Mouse (Mus musculus) layer of hippocampus, postnatal 25 days (tissue): ENCODE results near the gene Kmt2d. TPM values are rescaled to one million over a fixed set of nuclear protein-coding genes. Genes with fewer than 3 reads are reported as not detected.

ENCODE experiments used
- DNase-seq, 2 experiments: peaks; one replicate each; pipeline ENCODE4 v3.0.0; 2022; ENCODE audit warnings: mixed read lengths in 2 of 2, low spot score in 1 of 2; ENCODE audit errors: extremely low spot score in 1 of 2
- total RNA-seq, 2 experiments: library from RNA; stranded (reverse); gene quantifications; 2 replicates each; pipeline ENCODE4 v1.2.3; 2021

Kmt2d gene
- total RNA-seq, 2 experiments from 2014 or later = 65.4 to 102 TPM

DNA sequence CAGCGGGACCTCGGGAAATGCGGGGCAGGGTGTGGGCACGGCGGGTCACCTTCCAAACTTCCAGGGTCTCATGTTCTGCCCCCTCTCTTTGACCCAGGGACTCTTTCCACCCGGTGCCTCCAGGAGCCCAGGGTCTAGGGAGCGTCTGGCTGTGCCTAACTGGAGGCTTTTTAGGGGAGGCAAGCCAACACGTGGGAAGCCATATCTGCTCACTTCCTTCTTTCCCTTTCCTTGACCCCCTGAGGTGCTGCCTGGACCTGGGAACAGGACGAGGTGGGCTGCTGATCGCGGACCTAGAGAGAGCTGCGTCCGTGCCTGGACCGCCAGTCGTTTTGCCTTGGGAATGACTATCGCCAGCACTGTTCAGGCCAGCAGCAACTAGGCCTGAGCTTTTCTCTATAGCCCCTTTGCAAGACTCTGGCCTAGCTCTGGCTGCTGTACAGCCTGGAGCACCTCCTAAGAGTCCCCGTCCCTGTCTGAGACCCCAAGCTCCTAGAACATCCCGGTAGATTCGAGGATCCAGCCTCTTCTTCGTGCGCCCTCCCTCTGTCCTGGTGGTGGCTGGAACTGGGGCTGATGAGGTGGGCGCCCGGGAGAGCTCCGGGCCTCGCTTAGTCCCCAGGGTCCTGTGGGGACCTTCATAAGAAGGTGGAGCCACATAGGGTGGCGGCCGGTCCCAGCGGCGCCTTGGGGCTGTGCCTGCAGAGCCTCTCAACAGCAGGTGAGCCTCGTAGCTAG lies 64.8 kb downstream of the Kmt2d start:
- no peak for DNase-seq

DNA sequence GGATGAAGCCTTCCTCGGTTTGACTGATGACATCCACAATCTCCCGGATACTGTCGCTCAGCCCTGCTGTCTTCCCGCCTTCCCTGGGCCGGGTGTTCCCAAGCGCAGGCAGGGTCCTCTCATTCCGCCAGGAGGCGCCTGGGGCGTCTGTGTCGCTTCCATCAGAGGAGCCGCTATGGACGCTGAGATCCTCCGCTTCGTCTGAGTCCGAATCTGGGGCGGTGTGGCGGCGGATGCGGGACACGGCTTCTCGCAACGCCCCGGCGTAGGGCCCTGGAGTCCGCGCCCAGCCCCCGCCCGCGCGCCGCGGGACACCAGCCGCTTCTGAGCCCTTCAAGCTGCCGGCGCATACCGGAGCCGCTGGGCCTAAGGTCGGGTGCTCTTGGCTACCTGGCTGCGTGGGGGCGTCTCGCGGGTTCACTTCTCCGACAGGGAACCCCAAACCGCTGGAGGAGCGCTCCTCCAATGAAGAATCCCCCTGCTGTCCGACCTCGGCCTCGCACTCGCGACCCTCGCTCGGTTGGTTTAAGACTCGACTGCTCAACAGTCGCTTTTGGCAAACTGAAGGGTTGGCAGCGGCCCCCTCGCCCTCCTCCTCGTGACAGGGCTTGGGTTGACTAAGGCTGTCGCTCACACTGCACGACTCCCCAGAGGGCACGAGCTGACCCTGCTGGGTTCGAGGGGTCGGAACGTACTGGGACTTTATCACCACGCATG lies 65.5 kb downstream of the Kmt2d start:
- peak; percentile 58 to 68 for DNase-seq

DNA sequence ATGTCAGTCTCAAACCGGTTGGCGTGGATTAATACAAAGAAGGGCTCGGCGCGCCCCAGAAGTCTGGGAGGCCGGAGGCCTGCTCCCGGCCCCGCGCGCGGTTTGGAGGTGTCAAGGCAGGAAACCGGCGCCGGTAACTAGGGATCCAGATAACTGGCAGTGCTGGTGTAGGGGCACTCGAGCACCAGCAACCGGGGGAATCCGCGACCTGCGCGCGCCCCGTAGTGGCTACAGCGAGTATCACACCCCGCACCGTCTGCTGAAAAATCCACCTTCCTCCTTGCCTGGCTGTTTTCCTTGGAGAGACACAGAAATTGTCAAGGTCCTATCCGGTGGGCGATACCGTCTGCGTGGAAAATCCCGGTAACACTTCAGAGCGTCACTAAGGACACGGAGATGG lies 67.0 kb downstream of the Kmt2d start:
- DNase-seq = peak; percentile 81 to 98

DNA sequence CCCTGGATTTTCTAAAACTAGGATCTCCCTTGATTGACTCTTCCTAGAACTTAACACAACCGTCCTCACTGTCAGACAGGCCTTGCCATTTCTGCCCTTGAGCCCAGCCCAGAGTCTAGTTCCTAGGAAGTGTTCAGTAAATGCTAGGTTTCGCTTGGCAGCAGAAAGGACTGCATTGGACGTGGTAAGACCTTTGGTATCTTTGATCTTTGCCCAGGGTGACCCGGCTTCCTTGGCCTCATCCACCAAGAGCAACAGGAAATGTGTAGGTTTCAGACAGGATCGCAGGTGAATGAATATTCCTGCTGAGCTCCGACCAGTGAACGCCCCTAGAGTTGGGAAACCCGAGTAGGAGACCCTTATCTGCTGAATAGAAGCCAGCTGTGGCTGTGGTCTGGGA lies 68.1 kb downstream of the Kmt2d start:
- DNase-seq = no peak

DNA sequence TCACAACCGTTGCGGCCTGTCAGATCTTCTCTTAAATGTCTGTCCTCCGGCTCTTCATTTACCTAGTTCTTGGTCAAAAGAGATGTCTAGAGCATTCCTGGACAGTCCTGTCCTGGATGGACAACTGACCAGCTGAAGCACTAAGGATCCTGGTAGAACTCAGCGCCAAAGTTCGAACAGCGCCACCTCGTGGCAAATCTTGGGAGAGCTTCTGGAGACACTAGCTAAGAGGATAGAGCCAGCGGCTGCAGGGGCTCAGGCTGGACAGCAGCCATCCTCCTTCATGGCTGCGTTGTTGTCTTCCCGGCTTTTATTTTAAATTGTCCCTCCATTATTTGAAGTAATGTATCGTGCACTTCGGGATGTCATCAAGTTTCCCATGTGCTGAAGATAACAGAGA lies 71.6 kb downstream of the Kmt2d start:
- peak; percentile 70 to 94 for DNase-seq

GRCm38 (mm10) chr15:98798903-98799302 lies 72.1 kb downstream of the Kmt2d start:
- DNase-seq = no peak

GRCm38 (mm10) chr15:98797835-98798492 lies 73.0 kb downstream of the Kmt2d start:
- no peak for DNase-seq

GRCm38 (mm10) chr15:98796803-98797595 lies 74.0 kb downstream of the Kmt2d start:
- DNase-seq = no peak

- no peak for DNase-seq
These were observed 77.8 kb downstream of the Kmt2d start for GRCm38 (mm10) chr15:98793141-98793698.

DNA sequence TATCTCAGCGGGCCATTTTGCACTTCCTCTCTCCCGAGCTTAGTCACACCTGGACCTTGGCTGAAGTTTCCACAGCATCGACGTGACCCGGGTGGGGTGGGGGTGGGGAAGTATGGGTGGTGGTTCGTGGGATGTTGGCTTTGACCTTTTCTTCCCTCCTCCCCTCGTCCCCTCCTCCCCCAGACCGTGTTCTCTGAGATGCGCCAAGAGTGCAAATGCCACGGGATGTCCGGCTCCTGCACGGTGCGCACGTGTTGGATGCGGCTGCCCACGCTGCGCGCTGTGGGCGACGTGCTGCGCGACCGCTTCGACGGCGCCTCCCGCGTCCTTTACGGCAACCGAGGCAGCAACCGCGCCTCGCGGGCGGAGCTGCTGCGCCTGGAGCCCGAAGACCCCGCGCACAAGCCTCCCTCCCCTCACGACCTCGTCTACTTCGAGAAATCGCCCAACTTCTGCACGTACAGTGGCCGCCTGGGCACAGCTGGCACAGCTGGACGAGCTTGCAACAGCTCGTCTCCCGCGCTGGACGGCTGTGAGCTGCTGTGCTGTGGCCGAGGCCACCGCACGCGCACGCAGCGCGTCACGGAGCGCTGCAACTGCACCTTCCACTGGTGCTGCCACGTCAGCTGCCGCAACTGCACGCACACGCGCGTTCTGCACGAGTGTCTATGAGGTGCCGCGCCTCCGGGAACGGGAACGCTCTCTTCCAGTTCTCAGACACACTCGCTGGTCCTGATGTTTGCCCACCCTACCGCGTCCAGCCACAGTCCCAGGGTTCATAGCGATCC lies 78.6 kb downstream of the Kmt2d start:
- DNase-seq = no peak

- DNase-seq = no peak
These were observed 79.2 kb downstream of the Kmt2d start for GRCm38 (mm10) chr15:98791771-98792170.

- no peak for DNase-seq
These were observed 79.8 kb downstream of the Kmt2d start for GRCm38 (mm10) chr15:98791221-98791620.

- no peak for DNase-seq
These were observed 80.2 kb downstream of the Kmt2d start for GRCm38 (mm10) chr15:98790761-98791160.

GRCm38 (mm10) chr15:98789661-98790535 lies 81.1 kb downstream of the Kmt2d start, which contains the start of gene Wnt1:
Gene Wnt1 (plus strand): TSS chr15:98789857.
- no peak for DNase-seq

DNA sequence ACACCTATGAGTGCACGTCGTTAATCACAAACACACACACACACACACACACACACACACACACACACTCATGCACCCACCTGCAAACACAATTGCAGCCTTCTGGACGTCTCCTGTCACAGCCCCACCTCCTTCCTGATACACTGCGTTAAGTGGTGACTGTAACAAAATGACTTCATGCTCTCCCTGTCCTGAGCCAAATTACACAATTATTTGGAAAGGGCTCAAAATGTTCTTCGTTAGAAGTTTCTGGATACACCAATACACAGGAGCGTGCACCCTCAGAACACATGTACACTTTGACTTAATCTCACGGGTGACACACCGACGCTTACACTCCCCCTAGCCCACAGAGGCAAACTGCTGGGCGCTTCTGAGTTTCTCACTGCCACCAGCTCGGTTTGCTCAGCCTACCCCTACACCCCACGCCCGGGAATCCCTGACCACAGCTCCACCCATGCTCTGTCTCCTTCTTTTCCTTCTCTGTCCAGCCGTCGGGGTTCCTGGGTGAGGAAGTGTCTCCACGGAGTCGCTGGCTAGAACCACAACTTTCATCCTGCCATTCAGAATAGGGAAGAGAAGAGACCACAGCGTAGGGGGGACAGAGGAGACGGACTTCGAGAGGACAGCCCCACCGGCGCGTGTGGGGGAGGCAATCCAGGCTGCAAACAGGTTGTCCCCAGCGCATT lies 81.9 kb downstream of the Kmt2d start:
- DNase-seq = no peak

GRCm38 (mm10) chr15:98787930-98788329 lies 83.1 kb downstream of the Kmt2d start:
- no peak for DNase-seq

DNA sequence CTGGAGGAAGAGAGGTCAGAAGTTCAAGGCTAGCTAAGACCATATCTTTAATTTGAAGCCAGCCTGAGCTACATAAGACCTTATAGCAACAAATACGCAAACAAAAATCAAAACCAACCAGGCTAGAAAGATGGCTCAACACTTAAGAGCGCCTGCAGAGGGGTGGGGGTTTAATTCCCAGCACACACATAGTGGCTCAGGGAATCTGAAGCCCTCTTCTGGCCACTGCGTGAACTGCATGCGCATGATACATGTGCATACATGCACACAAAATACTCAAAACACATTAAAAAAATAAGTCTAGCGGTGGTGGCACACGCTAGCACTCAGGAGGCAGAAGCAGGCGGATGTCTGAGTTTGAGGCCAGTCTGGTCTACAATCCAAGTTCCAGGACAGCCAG lies 85.3 kb downstream of the Kmt2d start:
- no peak for DNase-seq
